Mouse (Mus musculus): ENCODE measurements at regions not wholly inside any gene's neighbourhood (a gene's known extent, or its start where the extent isn't known, plus 50 kb on each side); places are given as distances from the start of the nearest gene placed in this dataset.
A peak's percentile ranks its signal among the peaks of the same experiment; 100 is the strongest.

- DNase-seq (ENCODE audit: low spot score): no peak
These were observed 292.4 kb downstream of the Cd47 start for GRCm38 (mm10) chr16:50092780-50093179.

GRCm38 (mm10) chr16:50095858-50096551 is 295.7 kb downstream of the Cd47 start:
- no peak for DNase-seq (ENCODE audit: low spot score)

- DNase-seq (ENCODE audit: low spot score): no peak
These were observed 296.2 kb downstream of the Cd47 start for GRCm38 (mm10) chr16:50096563-50096962.

GRCm38 (mm10) chr16:50103340-50103739 is 303.0 kb downstream of the Cd47 start:
- DNase-seq (ENCODE audit: low spot score): peak; percentile 7

GRCm38 (mm10) chr16:50118150-50118549 is 314.0 kb downstream of the Bbx start:
- DNase-seq (ENCODE audit: low spot score): no peak

- DNase-seq (ENCODE audit: low spot score): no peak
These were observed 309.7 kb downstream of the Bbx start for GRCm38 (mm10) chr16:50122460-50122859.

- DNase-seq (ENCODE audit: low spot score): no peak
These were observed 307.5 kb downstream of the Bbx start for GRCm38 (mm10) chr16:50124646-50125045.

GRCm38 (mm10) chr16:50125564-50125963 is 306.6 kb downstream of the Bbx start:
- DNase-seq (ENCODE audit: low spot score): no peak

GRCm38 (mm10) chr16:50131406-50131805 is 300.8 kb downstream of the Bbx start:
- no peak for DNase-seq (ENCODE audit: low spot score)

Data from MN1 (cell line).